Mouse (Mus musculus) adrenal gland (tissue): ENCODE data around the gene Ankrd1.

Experiments used
- intact Hi-C: fragments of 180-260 bp; cut with DNase I; formaldehyde crosslinking; loops from one replicate; pipeline ENCODE4 v1.15.1; 2025

Gene Ankrd1

GRCm38 (mm10) chr19:36111054-36111895, 8.6 kb downstream of the Ankrd1 start:
- intact Hi-C loops = loop anchor here (2.0 kb wide), 1 partner anchor 330 kb away; no protein-coding TSS in a partner anchor

GRCm38 (mm10) chr19:36110465-36110864, 9.4 kb downstream of the Ankrd1 start:
- intact Hi-C loops = loop anchor here (2.0 kb wide), 1 partner anchor 330 kb away; no protein-coding TSS in a partner anchor

- intact Hi-C loops = no loop called here
Measured at GRCm38 (mm10) chr19:36109318-36109944, 10.5 kb downstream of the Ankrd1 start.

- intact Hi-C loops = no loop called here
Measured at GRCm38 (mm10) chr19:36103909-36104308, 16.0 kb downstream of the Ankrd1 start.

- intact Hi-C loops = no loop called here
Measured at GRCm38 (mm10) chr19:36098916-36099315, 21.0 kb downstream of the Ankrd1 start.

GRCm38 (mm10) chr19:36098265-36098664, 21.6 kb downstream of the Ankrd1 start:
- intact Hi-C loops = no loop called here

GRCm38 (mm10) chr19:36097194-36097593, 22.7 kb downstream of the Ankrd1 start:
- intact Hi-C loops = no loop called here

GRCm38 (mm10) chr19:36090781-36091180, 29.1 kb downstream of the Ankrd1 start:
- intact Hi-C loops = no loop called here

GRCm38 (mm10) chr19:36083262-36084225, 36.4 kb downstream of the Ankrd1 start, which contains the start of gene Rpp30:
Gene Rpp30 (plus strand): TSS chr19:36083716.
- intact Hi-C loops = loop anchor here (5.0 kb wide), 2 partner anchors 956 to 1091 kb away; no protein-coding TSS in a partner anchor

- intact Hi-C loops = loop anchor here (5.0 kb wide), 2 partner anchors 955 to 1090 kb away; no protein-coding TSS in a partner anchor
Measured at GRCm38 (mm10) chr19:36082606-36083261, 37.2 kb downstream of the Ankrd1 start.

GRCm38 (mm10) chr19:36062801-36063529, 56.9 kb downstream of the Ankrd1 start:
- intact Hi-C loops = loop anchor here (5.0 kb wide), 1 partner anchor 936 kb away; no protein-coding TSS in a partner anchor
